Mouse (Mus musculus): ENCODE measurements around the gene Zbtb11. TPM values are rescaled to one million over a fixed set of nuclear protein-coding genes. Genes with fewer than 3 reads are reported as not detected.

Zbtb11 gene
- total RNA-seq, 2 experiments from 2014 or later, result 12.4 to 13.0 TPM

- TF ChIP-seq CTCF (IDR thresholded peaks at IDR 0.05), result no peak
- peak overlapping the region; percentile 96 for H3K27ac ChIP-seq
- DNase-seq, result no peak
- intact Hi-C loops (cut with DNase I), result loop anchor here (5.0 kb wide), 1 partner anchor 105 kb away; no protein-coding TSS in a partner anchor
- peak overlapping the region; percentile 93 for H3K4me3 ChIP-seq
Observed at GRCm38 (mm10) chr16:55972626-55973201, 969 bp upstream of the Zbtb11 start.

GRCm38 (mm10) chr16:55974256-55974902, 696 bp downstream of the Zbtb11 start:
- no peak for TF ChIP-seq CTCF (IDR thresholded peaks at IDR 0.05)
- intact Hi-C loops (cut with DNase I), result loop anchor here (2.0 to 5.0 kb wide), 2 partner anchors 54 to 103 kb away; partner anchors contain the start of gene Pcnp
- Histone ChIP-seq H3K4me3 (peak overlapping the region; percentile 93), H3K27ac (peak overlapping the region; percentile 96)
- peak; percentile 96 for DNase-seq

- no peak for TF ChIP-seq CTCF (IDR thresholded peaks at IDR 0.05)
- peak overlapping the region; percentile 96 for H3K27ac ChIP-seq
- DNase-seq, result peak; percentile 39
- intact Hi-C loops (cut with DNase I), result loop anchor here (2.0 to 5.0 kb wide), 2 partner anchors 54 to 102 kb away; partner anchors contain the start of gene Pcnp
- H3K4me3 ChIP-seq, result peak overlapping the region; percentile 93
Observed at GRCm38 (mm10) chr16:55974903-55975285, 1.2 kb downstream of the Zbtb11 start.

- Histone ChIP-seq H3K4me3 (no peak overlapping the region), H3K27ac (no peak overlapping the region)
- intact Hi-C loops (cut with DNase I), result no loop called here
- no peak for DNase-seq
- no peak for TF ChIP-seq CTCF (IDR thresholded peaks at IDR 0.05)
Observed at GRCm38 (mm10) chr16:55986001-55986400, 12.3 kb downstream of the Zbtb11 start.

- intact Hi-C loops (cut with DNase I), result no loop called here
- DNase-seq, result no peak
- TF ChIP-seq CTCF (IDR thresholded peaks at IDR 0.05), result no peak
- Histone ChIP-seq H3K4me3 (no peak overlapping the region), H3K27ac (no peak overlapping the region)
Observed at GRCm38 (mm10) chr16:55990311-55990710, 16.6 kb downstream of the Zbtb11 start.

- Histone ChIP-seq H3K27ac (no peak overlapping the region), H3K4me3 (no peak overlapping the region)
- no peak for DNase-seq
- TF ChIP-seq CTCF (IDR thresholded peaks at IDR 0.05), result no peak
- intact Hi-C loops (cut with DNase I), result no loop called here
Observed at GRCm38 (mm10) chr16:55994235-55994634, 20.6 kb downstream of the Zbtb11 start.

GRCm38 (mm10) chr16:56006798-56007197, 33.1 kb downstream of the Zbtb11 start:
- DNase-seq, result no peak
- intact Hi-C loops (cut with DNase I), result no loop called here
- H3K27ac ChIP-seq, result no peak overlapping the region
- H3K4me3 ChIP-seq, result no peak overlapping the region
- no peak for TF ChIP-seq CTCF (IDR thresholded peaks at IDR 0.05)

- Histone ChIP-seq H3K4me3 (no peak overlapping the region), H3K27ac (no peak overlapping the region)
- intact Hi-C loops (cut with DNase I), result no loop called here
- no peak for TF ChIP-seq CTCF (IDR thresholded peaks at IDR 0.05)
- no peak for DNase-seq
Observed at GRCm38 (mm10) chr16:56008862-56009261, 35.2 kb downstream of the Zbtb11 start.

- no peak overlapping the region for H3K27ac ChIP-seq
- intact Hi-C loops (cut with DNase I), result no loop called here
- no peak for TF ChIP-seq CTCF (IDR thresholded peaks at IDR 0.05)
- DNase-seq, result no peak
- H3K4me3 ChIP-seq, result no peak overlapping the region
Observed at GRCm38 (mm10) chr16:56012789-56013743, 39.4 kb downstream of the Zbtb11 start.

- TF ChIP-seq CTCF (IDR thresholded peaks at IDR 0.05), result no peak
- DNase-seq, result no peak
- H3K4me3 ChIP-seq, result no peak overlapping the region
- intact Hi-C loops (cut with DNase I), result no loop called here
- no peak overlapping the region for H3K27ac ChIP-seq
Observed at GRCm38 (mm10) chr16:56014076-56014475, 40.4 kb downstream of the Zbtb11 start.

- Histone ChIP-seq H3K27ac (no peak overlapping the region), H3K4me3 (no peak overlapping the region)
- intact Hi-C loops (cut with DNase I), result no loop called here
- no peak for DNase-seq
- TF ChIP-seq CTCF (IDR thresholded peaks at IDR 0.05), result no peak
Observed at GRCm38 (mm10) chr16:56019660-56020059, 46.0 kb downstream of the Zbtb11 start.

- intact Hi-C loops (cut with DNase I), result loop anchor here (2.0 kb wide), 2 partner anchors 47 to 53 kb away; no protein-coding TSS in a partner anchor
- no peak for DNase-seq
- H3K4me3 ChIP-seq, result peak overlapping the region; percentile 93
- TF ChIP-seq CTCF (IDR thresholded peaks at IDR 0.05), result no peak
- H3K27ac ChIP-seq, result peak overlapping the region; percentile 99
Observed at GRCm38 (mm10) chr16:56027854-56028629, 54.4 kb downstream of the Zbtb11 start.
